Mouse (Mus musculus) lung, embryonic 15.5 days (tissue): ENCODE data around the gene Glra4. TPM values are rescaled to one million over a fixed set of nuclear protein-coding genes. Genes with fewer than 3 reads are reported as not detected.
A peak's percentile ranks its signal among the peaks of the same experiment; 100 is the strongest.
"Not testable (repeated sequence)": the region's sequence is repeated elsewhere in the genome, so short reads cannot be mapped to it uniquely, and the experiment has no call there.

Experiments used
- ATAC-seq: fragments of 200-750 bp; cut with Nextera tagmentation; 2 replicates; pipeline ENCODE4 v1.8.0; 2017; ENCODE audit warnings: moderate number of reproducible peaks, borderline replicate concordance; ENCODE audit not compliant: low FRiP score, low TSS enrichment; ENCODE audit errors: extremely low read depth
- H3K27ac ChIP-seq: fragments of 300-500 bp; sonication (generic); 2 replicates; pipeline ENCODE4 v1.5.1; 2015; ENCODE audit warnings: moderate library complexity, mild to moderate bottlenecking, inconsistent platforms
- H3K27me3 ChIP-seq: fragments of 300-500 bp; sonication (generic); 2 replicates; pipeline ENCODE4 v1.6.1; 2015; ENCODE audit warnings: inconsistent platforms
- H3K36me3 ChIP-seq: fragments of 300-500 bp; sonication (generic); 2 replicates; pipeline ENCODE4 v1.6.1; 2015; ENCODE audit warnings: inconsistent platforms
- H3K4me1 ChIP-seq: fragments of 300-500 bp; sonication (generic); 2 replicates; pipeline ENCODE4 v1.6.1; 2015; ENCODE audit warnings: inconsistent platforms
- H3K4me2 ChIP-seq: fragments of 300-500 bp; sonication (generic); 2 replicates; pipeline ENCODE4 v1.6.1; 2015; ENCODE audit warnings: inconsistent platforms, mild to moderate bottlenecking, moderate library complexity
- H3K4me3 ChIP-seq: fragments of 300-500 bp; sonication (generic); 2 replicates; pipeline ENCODE4 v1.5.1; 2015; ENCODE audit warnings: mild to moderate bottlenecking, inconsistent platforms
- H3K9ac ChIP-seq: fragments of 300-500 bp; sonication (generic); 2 replicates; pipeline ENCODE4 v1.6.1; 2015; ENCODE audit warnings: inconsistent platforms
- H3K9me3 ChIP-seq: fragments of 300-500 bp; sonication (generic); 2 replicates; pipeline ENCODE4 v1.6.1; 2016; ENCODE audit warnings: inconsistent platforms
- WGBS: fragments of 180-500 bp; shearing (Covaris S2); methylation state at CpG from one replicate; pipeline ENCODE4 v1.1.7; 2015; 5-methylcytosine and 5-hydroxymethylcytosine counted together
- polyA plus RNA-seq: library from polyadenylated mRNA; unstranded; fragments of >200 nt; fragmentation: Nextera tagmentation; extraction: Ambion mirVana; gene quantifications from 2 replicates; pipeline ENCODE4 v1.2.1, GENCODE M21; 2015

Glra4 gene
- polyA plus RNA-seq, 1 experiment from 2014 or later, result 0.10 TPM

- ATAC-seq, result no peak
- no peaks in the 10 kb centered on the region for H3K4me1 ChIP-seq
- no peak overlapping the region for H3K27ac ChIP-seq
- no peak overlapping the region for H3K4me2 ChIP-seq
- no peaks in the 10 kb centered on the region for H3K36me3 ChIP-seq
- no peaks in the 10 kb centered on the region for H3K27me3 ChIP-seq
- WGBS, result 82% methylated on average over 3 of the region's 3 CpGs
- H3K9ac ChIP-seq, result no peak overlapping the region
- no peaks in the 10 kb centered on the region for H3K9me3 ChIP-seq
- H3K4me3 ChIP-seq, result no peak overlapping the region
Measured at GRCm38 (mm10) chrX:136755464-136755863, 24.5 kb downstream of the Glra4 start.

GRCm38 (mm10) chrX:136749329-136749728, 30.6 kb downstream of the Glra4 start:
- Histone ChIP-seq H3K4me2 (no peak overlapping the region), H3K9me3 (no peaks in the 10 kb centered on the region), H3K4me1 (no peaks in the 10 kb centered on the region), H3K9ac (no peak overlapping the region), H3K36me3 (no peaks in the 10 kb centered on the region), H3K4me3 (no peak overlapping the region), H3K27me3 (no peaks in the 10 kb centered on the region), H3K27ac (no peak overlapping the region)
- WGBS, result 88% methylated on average over 4 of the region's 4 CpGs
- no peak for ATAC-seq

GRCm38 (mm10) chrX:136744663-136745062, 35.3 kb downstream of the Glra4 start:
- ATAC-seq, result no peak

GRCm38 (mm10) chrX:136743459-136743858, 36.5 kb downstream of the Glra4 start, which contains the start of gene Morf4l2:
TSS of gene Morf4l2 (minus strand) at chrX:136743690.
- Histone ChIP-seq H3K4me2 (peak within 1 kb of the TSS; percentile 55), H3K4me1 (0 out of 2 replicates have a peak, but pooled peaks cover 6% of the 10 kb centered on the region), H3K4me3 (peak within 1 kb of the TSS; percentile 53), H3K9ac (peak within 1 kb of the TSS; percentile 52), H3K9me3 (no peaks in the 10 kb centered on the region), H3K27me3 (no peaks in the 10 kb centered on the region), H3K27ac (peak within 1 kb of the TSS; percentile 94), H3K36me3 (peaks cover 4% of the 10 kb centered on the region; the same call in 1 of the 2 replicates)
- WGBS, result 77% methylated on average over 12 of the region's 12 CpGs
- no peak for ATAC-seq

More at GRCm38 (mm10) chrX:136744663-136745062, 35.3 kb downstream of the Glra4 start:
- Histone ChIP-seq H3K36me3 (no peaks in the 10 kb centered on the region), H3K27me3 (no peaks in the 10 kb centered on the region), H3K4me2 (no peak overlapping the region), H3K9ac (no peak overlapping the region), H3K9me3 (no peaks in the 10 kb centered on the region), H3K4me3 (no peak overlapping the region), H3K27ac (no peak overlapping the region), H3K4me1 (no peaks in the 10 kb centered on the region)
- 70% methylated on average over 8 of the region's 8 CpGs for WGBS

- H3K36me3 ChIP-seq, result peaks cover 5% of the 10 kb centered on the region; the same call in 1 of the 2 replicates
- H3K9me3 ChIP-seq, result no peaks in the 10 kb centered on the region
- peak overlapping the region; percentile 52 for H3K9ac ChIP-seq
- no peaks in the 10 kb centered on the region for H3K27me3 ChIP-seq
- 19% methylated on average over 5 of the region's 5 CpGs for WGBS
- peak overlapping the region; percentile 55 for H3K4me2 ChIP-seq
- H3K4me1 ChIP-seq, result 0 out of 2 replicates have a peak, but pooled peaks cover 8% of the 10 kb centered on the region
- H3K4me3 ChIP-seq, result peak overlapping the region; percentile 53
- ATAC-seq, result no peak
- H3K27ac ChIP-seq, result peak overlapping the region; percentile 94
Measured at GRCm38 (mm10) chrX:136742661-136743103, 37.3 kb downstream of the Glra4 start.

- ATAC-seq, result no peak
- H3K27ac ChIP-seq, result peak overlapping the region; percentile 94
- peaks cover 5% of the 10 kb centered on the region; the same call in 1 of the 2 replicates for H3K36me3 ChIP-seq
- H3K9me3 ChIP-seq, result no peaks in the 10 kb centered on the region
- 0 out of 2 replicates have a peak, but pooled peaks cover 8% of the 10 kb centered on the region for H3K4me1 ChIP-seq
- H3K27me3 ChIP-seq, result no peaks in the 10 kb centered on the region
- peak overlapping the region; percentile 55 for H3K4me2 ChIP-seq
- 21% methylated on average over 10 of the region's 10 CpGs for WGBS
- peak overlapping the region; percentile 53 for H3K4me3 ChIP-seq
- peak overlapping the region; percentile 52 for H3K9ac ChIP-seq
Measured at GRCm38 (mm10) chrX:136742241-136742640, 37.7 kb downstream of the Glra4 start.

GRCm38 (mm10) chrX:136741651-136742201, 38.2 kb downstream of the Glra4 start:
- H3K9me3 ChIP-seq, result no peaks in the 10 kb centered on the region
- H3K4me3 ChIP-seq, result peak overlapping the region; percentile 53
- H3K27me3 ChIP-seq, result no peaks in the 10 kb centered on the region
- H3K27ac ChIP-seq, result peak overlapping the region; percentile 94
- H3K9ac ChIP-seq, result peak overlapping the region; percentile 52
- 0 out of 2 replicates have a peak, but pooled peaks cover 8% of the 10 kb centered on the region for H3K4me1 ChIP-seq
- peak overlapping the region; percentile 55 for H3K4me2 ChIP-seq
- WGBS, result 17% methylated on average over 43 of the region's 46 CpGs
- H3K36me3 ChIP-seq, result peaks cover 5% of the 10 kb centered on the region; the same call in 1 of the 2 replicates
- ATAC-seq, result peak; percentile 78

- peak overlapping the region; percentile 94 for H3K27ac ChIP-seq
- no peaks in the 10 kb centered on the region for H3K27me3 ChIP-seq
- H3K4me3 ChIP-seq, result peak overlapping the region; percentile 53
- no peaks in the 10 kb centered on the region for H3K9me3 ChIP-seq
- H3K4me2 ChIP-seq, result no peak overlapping the region
- H3K36me3 ChIP-seq, result peaks cover 8% of the 10 kb centered on the region; the same call in 1 of the 2 replicates
- ATAC-seq, result peak; percentile 98
- 14% methylated on average over 39 of the region's 39 CpGs for WGBS
- 0 out of 2 replicates have a peak, but pooled peaks cover 8% of the 10 kb centered on the region for H3K4me1 ChIP-seq
- H3K9ac ChIP-seq, result peak overlapping the region; percentile 63
Measured at GRCm38 (mm10) chrX:136740791-136741650, 38.9 kb downstream of the Glra4 start.

- Histone ChIP-seq H3K9me3 (no peaks in the 10 kb centered on the region), H3K4me2 (peak overlapping the region; percentile 56; the same call in 1 of the 2 replicates), H3K4me3 (peak overlapping the region; percentile 53), H3K27me3 (no peaks in the 10 kb centered on the region), H3K9ac (peak overlapping the region; percentile 63), H3K36me3 (peaks cover 11% of the 10 kb centered on the region; the same call in 1 of the 2 replicates), H3K4me1 (0 out of 2 replicates have a peak, but pooled peaks cover 8% of the 10 kb centered on the region), H3K27ac (peak overlapping the region; percentile 84)
- WGBS, result 17% methylated on average over 15 of the region's 15 CpGs
- ATAC-seq, result no peak
Measured at GRCm38 (mm10) chrX:136740087-136740790, 39.7 kb downstream of the Glra4 start.

GRCm38 (mm10) chrX:136732016-136732415, 47.9 kb downstream of the Glra4 start:
- H3K4me3 ChIP-seq, result no peak overlapping the region
- H3K9me3 ChIP-seq, result no peaks in the 10 kb centered on the region
- H3K27ac ChIP-seq, result no peak overlapping the region
- H3K4me1 ChIP-seq, result no peaks in the 10 kb centered on the region
- no peaks in the 10 kb centered on the region for H3K27me3 ChIP-seq
- 73% methylated on average over 4 of the region's 4 CpGs for WGBS
- peaks cover 10% of the 10 kb centered on the region; the same call in 1 of the 2 replicates for H3K36me3 ChIP-seq
- H3K9ac ChIP-seq, result no peak overlapping the region
- no peak for ATAC-seq
- no peak overlapping the region for H3K4me2 ChIP-seq

- not testable (repeated sequence) for H3K27ac ChIP-seq, H3K27me3 ChIP-seq, H3K9me3 ChIP-seq, H3K4me2 ChIP-seq, H3K4me1 ChIP-seq, H3K9ac ChIP-seq, H3K36me3 ChIP-seq, H3K4me3 ChIP-seq, ATAC-seq
- WGBS, result 63% methylated on average over 3 of the region's 3 CpGs
Measured at GRCm38 (mm10) chrX:136714742-136715474, 65.0 kb downstream of the Glra4 start.
